Mouse (Mus musculus) cerebellum, postnatal 25 days (tissue): ENCODE measurements around the gene Dgat2.

Source experiments
- DNase-seq, 2 experiments: peaks; one replicate each; pipeline ENCODE4 v3.0.0; 2021; ENCODE audit warnings: mixed read lengths in 2 of 2

Dgat2 gene

DNA sequence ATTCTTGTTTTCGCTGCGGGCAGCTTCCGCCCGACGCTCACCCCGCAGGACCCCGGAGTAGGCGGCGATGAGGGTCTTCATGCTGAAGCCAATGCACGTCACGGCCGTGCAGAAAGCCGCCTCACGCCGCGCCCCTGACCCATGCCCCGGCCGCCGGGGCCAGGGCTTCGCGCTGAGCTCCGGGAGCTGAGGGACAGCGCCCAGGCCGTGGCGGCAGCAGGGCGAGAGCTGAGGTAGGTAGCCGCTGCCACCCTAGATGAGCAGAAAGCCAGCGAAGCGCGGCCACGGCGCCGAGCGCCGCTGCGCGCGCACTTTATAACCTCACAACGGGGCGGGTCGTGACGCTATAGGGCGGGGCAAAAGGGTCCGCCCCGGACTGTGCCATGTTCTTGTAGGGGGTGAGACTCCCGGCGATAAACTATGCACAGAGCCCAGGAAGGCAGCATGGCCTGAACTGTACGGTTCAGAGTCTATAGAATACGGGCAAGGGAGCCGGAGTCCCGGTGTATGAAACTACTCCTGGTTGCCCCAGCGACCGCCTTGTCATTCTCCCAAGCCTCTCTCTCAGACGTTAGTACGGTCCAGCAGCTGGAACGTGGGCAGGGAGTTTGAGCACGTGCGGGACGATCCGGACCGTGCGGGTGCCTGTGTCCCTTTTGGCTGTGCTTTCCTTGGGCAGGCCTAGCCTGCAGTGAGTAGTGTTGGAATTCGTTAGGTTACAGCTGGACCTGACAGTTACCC lies at the start of gene Dgat2:
Gene Dgat2 (minus strand): TSS at position 288 of the 741 bp plus-strand sequence.
- peak; percentile 95 to 97 for DNase-seq

DNA sequence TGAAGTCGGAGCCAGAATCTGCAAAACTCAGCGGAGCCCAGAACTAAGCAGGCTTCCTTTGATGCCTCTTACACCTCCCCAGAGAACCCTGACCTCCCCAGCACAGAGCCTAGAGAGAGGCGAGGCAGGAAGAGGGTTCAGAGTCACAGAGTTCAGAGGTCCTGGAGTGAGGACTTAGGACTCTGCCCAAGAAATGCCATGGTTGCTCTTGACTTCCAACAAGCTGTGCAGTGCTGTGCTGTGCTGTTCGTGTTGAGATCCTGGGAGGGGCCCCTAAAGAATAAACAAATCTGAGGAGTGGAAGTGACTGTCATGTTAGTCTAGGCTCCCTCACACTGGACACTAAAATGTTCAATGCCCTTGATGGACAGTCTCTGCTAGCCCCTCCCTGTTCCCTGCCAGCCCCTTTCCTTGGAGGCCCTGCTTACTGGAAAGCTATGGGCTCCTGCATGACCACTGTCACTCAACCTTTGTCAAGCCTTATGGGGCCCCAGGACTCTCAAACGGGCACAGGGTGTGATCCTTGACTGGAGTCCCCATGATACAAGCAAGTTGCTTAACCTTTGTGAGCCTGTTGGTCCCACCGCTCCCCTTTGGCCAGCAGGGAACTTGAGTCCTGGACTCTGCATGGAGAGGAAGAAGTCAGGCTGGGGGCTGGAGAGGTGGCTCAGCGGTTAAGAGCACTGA lies 47.7 kb upstream of the Dgat2 start:
- no peak for DNase-seq

DNA sequence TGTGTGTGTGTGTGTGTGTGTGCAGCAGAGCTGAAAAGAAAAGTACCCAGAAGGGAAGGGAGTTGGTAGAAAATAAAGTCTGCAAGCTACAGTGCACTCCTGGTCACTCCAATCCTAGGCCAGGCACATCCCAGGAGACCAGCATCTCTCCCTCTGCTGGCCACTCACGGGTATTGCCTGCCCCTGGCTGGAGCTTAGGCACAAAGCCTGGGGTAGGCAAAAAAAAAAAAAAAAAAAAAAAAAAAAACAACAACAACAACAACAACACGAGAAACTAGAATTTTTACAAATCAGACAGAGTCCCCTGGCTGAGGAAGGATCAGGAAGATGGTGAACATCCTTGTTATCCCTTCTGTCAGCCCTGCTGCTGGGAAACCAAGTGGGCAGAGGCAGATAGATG lies 46.9 kb upstream of the Dgat2 start:
- DNase-seq: peak; percentile 21 to 50

DNA sequence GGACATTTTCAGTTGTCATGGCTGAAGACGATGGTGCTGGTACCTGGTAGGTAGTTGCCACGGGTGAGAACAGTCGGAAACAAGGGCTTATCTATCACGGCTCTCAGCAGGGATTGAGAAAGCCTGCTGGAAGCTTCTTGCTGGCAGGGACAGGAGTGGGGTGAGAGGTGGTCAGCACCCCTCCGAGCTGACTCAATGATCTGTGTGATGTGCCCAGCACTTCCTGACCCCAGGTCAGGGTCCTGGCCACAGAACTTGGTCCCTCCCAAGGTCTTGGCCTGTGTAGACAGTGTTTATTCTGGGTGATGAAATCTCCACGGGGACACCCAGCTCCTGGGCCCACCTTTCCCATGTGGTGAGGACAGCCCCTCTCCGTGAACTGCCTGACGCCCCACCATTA lies 46.3 kb upstream of the Dgat2 start:
- no peak for DNase-seq

DNA sequence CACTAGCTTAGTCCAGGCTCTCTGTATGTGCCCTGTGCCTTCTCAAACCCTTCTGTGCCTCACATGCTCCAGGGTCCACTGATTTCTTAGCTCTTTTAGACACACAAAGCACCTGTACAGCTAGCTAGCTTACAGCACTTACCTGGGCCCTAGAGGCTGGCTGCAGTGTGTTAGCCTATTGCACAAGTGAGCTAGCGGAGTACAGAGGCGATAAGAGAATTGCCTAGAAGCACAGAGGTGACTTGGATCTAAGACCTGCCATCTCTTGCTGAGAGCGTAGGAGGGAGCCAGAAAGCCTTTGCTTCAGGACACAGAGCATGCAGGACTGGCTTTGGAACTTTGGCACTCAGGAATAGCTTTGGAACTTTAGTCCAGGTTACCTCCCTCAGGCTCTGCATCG lies 44.7 kb upstream of the Dgat2 start:
- DNase-seq: no peak

DNA sequence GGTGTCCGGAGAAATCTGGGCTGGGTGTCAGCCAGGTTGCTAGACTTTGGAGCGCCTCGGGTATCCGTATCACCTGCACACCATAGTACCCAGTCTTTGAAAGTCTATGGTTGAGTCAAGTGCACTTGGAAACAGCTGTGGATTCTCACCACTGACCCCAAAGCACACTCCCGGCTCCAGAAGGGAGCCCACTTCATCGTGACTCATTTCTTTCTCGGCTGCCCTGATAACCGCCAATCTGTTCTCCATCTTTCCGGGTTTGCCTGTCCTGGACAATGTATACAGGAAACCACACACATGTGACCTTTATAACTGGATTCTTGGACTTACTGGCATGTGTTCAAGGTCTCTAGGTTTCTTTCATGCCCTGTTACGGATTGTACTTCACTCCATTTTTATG lies 44.1 kb upstream of the Dgat2 start:
- no peak for DNase-seq

DNA sequence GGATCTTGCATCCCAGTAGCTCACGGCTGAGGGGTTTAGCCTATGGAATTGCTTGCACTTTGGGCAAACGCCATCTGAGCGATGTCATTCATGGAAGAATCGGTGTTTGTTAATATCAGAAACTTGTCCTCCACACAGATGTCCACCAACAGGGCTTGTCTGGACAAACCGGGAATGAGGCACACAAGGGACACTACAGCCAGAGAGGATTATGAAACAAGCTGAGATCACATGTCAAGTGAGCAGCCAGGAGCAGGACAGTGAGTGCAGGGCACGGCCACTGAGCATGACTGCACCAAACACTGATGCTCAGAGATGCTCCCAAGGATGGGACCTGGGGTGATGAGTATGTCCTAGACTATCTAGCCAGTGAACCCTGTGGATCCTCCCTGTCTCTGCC lies 42.9 kb upstream of the Dgat2 start:
- no peak for DNase-seq

DNA sequence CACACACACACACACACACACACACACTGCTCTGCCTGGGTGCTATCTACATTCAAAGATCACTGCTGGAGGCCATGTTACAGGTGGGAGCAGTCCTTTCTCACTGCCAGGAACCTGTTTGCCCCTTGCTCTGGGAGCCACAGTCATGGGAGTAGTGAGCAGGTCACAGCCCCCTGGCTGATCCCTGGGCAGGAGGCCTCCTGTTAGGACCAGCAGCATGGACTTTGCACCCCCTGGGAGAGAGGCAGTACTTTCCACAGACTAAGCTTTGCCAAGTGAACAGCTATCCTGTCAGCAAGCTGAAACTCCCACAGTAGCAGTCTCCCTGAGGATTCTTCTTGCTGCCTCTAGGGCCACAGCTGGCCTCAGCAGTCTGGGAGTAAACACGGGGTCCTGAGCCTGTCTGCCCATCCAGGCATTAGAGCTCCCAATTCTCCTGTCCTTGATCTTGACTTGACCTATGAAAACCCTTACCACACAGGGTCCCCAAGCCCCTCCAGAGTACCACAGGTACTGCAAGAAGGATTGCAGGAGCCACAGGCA lies 42.2 kb upstream of the Dgat2 start:
- no peak for DNase-seq

DNA sequence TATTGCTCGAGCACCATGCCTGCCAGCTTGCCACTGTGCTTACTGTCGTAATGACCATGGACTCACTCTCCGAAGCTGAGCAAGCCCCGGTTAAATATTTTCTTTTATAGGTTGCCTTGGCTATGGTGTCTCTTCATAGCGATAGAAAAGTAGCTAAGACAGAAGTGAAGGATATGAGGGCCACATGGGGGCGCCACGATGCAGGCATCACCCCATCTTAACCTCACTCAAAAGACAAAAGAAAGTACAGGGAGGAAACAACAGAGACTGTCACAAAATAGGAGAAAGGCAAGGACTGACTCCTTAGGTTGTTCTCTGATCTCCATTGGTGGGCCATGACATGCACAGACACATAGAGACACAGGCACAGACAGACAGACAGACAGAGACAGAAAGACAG lies 41.7 kb upstream of the Dgat2 start:
- peak in 1 of 2 experiments; percentile 17 for DNase-seq

DNA sequence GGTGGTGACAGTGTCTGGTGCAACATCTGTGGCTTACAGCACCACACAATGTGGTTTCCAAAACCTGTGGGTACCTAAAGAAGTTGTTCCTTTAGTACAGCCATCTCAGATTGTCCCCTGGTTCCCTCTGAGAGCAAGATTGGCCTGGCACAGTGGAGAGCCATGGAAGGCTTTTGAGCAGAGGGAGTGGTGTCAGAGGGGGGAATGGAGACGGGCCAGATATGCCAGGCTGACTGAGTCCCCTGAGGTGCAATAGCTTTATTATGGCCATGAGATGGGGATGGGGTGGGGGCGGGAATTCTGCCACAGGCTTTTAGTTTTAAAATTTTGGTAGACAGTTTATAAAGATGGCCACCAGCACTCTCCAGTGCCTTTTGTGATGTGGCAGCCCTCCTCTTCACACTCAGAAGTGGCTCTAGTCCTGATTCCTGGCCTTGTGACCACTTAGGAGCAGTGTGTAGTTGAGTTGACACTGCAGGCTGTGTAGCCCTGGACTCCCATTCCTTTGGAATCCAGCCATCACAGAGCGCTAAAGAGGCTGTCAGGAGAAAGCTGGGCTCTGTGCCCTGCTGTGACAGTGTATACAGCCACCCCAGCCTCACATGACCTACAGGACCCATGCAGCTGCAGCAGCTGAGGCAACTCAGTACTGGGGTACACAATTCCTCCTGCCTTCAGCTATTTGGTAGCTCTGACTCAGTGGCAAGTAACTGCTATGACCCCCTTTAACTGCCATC lies 35.0 kb upstream of the Dgat2 start:
- DNase-seq: peak in 1 of 2 experiments; percentile 15

DNA sequence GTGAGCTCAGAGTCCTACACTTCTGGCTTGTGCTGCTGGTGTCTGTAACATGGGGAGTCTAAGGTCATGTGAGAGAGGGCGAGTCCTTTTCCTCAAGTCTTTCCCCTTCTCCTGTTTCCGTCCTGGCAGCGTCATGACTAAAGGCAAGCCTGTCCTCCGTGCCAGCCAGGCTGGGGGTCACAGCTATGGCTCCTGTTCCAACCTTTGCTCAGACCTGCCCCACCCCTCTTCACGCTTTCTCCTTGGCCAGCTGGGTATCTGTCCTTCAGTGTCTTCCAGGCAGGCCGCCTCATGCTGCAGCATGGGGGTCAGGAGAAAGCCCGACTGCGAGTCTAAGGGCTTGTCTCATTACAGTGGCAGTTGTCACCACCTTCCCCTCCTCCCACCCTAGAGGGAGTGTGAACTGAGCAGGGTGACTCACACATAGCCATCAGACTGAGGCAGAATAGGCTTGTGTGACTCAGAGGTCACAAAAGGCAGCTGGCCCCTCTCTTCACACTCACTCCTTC lies 32.9 kb upstream of the Dgat2 start:
- DNase-seq: no peak

DNA sequence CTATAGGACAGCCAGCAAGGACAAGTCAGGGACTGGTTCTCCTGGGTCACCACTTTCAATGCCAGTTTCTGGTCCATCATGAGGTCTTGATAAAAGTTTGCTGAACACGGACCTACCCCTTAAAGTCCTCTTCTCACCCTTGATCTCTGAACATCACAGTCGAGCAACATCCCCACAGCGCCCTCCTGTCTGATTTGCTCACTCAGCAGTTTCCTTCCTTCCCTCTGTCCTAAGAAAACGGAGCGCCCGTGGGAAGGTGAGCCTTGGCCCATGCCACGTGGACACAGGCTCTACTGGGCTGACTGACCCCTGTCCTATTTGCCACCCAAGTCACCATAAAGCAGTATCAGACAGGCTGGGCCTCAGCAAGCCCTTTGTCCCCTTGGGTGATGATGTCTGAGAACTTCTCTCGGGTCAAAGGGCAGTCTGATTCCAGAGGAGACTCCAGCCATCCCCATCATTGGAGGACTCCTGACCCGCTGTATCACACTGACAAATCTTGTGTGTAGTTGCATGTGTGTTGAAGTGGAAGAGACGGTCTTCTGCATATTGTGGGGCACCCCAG lies 32.2 kb upstream of the Dgat2 start:
- no peak for DNase-seq

DNA sequence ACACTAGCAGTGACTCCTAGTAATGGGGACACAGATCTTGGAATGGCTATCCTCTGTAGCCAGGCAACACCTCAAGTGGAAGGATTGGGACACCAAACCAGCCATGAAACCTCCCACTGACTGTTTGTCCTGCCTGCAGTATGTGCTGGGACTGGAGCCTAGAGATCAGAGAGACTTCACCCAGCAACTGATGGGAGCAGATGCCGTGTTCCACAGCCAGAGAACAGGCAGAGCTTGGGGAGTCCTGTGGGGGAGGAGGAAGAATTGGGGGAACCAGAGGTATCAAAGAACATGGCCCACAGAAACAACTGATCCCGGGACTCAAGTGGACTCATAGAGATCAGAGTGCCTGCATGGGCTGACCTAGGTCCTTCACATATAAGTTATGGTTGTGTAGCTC lies 31.2 kb upstream of the Dgat2 start:
- DNase-seq: no peak

DNA sequence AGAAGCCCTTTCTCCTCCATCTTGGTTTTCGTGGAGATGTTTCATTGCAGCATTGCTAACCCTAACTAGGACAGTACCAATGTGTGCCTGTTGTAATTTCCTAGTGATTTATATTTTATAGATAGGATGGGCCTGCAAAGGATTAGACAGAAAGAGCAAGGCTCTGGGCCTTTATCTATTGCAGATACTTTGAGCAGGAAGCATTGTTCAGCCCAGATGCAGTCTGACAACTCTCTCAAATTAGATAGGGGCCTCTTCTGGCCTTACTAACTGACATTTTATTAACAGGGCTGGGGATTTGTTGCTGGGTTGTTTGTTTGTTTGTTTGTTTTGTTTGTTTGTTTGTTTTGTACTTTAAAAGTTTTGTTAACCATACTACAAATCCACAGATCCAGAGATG lies 30.5 kb upstream of the Dgat2 start:
- DNase-seq: no peak

DNA sequence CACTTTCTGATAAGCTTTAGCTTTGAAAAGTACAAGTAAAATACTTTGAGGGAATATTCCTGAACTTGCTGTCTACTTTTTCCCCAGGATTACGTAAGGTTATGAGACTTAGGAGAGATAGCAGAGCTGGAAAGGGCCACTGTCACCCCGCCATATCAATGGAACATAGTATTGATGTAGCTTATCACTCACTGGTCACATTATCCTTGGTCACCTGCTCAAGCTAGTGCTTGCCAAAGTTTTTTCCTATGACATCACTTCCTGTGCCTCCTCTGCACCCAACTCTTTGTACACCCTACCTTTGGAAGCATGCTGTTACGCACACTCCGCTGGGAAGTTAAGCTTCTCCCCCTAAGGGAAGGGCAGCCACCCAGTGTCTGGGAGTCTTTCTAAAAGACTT lies 26.2 kb upstream of the Dgat2 start:
- no peak for DNase-seq

DNA sequence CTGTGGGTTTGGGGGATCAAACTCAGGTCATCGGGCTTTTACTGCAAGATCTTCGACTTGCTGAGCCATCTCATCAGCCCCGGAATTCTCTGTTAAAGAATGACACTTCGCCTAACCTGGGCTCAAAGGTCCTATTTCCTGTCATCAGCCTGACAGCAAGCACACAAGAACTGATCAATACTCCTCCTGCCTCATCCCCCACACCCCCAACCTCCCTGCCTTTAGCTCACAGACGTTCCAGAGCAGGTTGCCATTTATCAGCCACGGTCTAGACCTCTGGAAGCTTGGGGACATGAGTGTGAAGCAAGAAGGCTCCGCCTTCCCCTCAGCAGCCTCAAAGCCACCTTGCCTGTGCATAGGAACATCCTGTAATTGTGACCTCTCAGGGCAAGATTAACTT lies 23.8 kb upstream of the Dgat2 start:
- DNase-seq: no peak

DNA sequence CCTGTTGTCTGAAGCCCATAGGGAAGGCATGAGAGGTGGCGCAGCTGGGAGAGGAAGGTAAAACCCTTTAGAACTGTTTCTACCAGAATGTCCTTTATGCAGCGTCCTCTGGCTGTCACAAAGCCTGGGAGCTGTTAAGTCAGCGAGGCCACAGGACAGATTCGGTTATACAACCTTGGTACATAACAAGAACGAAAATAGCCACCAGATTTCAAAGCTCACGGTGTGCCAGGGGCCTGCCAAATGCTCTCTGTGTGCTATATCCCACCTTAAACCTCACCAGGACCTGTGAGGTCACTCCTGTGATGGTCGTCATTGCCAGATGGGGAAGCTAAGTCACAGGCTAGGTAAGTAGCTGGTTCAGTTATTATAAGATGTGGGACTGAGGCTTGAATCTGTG lies 19.6 kb upstream of the Dgat2 start:
- no peak for DNase-seq

DNA sequence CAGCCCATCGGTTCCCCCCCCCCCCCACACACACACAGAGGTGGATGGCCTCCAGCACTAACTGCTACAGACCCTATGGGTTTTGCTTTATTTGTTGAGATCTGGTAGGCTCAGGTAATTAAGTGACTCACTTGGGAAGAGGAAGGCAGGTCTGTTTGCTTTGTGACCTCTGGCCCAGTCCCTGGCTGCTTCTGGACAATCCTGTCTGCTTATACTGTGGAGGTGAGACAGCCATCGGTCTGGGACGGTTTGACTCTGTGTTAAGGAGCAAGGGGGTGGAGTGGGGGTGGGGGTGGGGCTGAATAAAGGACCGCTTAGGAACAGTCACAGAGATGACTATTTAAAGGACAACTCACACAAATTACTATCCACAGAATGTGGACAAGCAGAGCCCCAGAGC lies 17.8 kb upstream of the Dgat2 start:
- no peak for DNase-seq

DNA sequence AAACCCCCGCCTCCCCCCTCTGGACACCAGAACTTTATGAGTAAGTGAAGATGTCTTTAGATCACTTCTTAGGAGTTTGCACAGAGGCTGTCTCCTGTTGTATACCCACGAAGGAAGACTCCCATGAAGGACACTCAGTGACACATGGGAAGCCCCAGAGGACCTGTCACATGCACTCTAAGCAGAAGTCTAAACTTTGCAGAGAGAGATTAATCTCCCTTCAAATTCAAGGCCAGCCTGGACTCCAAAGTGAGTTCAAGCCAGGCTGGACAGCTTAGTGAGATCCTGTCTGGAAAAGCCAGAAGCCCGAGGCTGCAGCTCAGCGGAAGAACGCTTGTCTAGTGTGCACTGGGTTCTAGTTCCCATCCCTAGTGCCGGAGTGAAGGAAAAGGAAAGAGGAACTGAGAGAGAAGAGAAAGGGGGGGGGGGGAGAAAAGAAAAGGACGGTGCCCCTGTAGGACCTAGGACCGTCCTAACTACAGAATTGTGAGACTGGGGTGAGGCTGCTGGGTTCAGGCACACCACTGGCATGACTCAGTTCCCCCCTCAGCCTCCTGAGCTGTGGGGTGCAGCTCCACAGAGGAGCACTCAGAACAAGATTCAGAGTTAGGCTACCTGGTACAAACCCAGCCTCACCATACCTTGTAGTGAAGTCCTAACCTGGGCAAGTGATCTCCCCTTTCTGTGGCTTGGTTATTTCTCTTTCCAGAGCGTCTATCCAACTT lies 17.1 kb upstream of the Dgat2 start:
- no peak for DNase-seq

DNA sequence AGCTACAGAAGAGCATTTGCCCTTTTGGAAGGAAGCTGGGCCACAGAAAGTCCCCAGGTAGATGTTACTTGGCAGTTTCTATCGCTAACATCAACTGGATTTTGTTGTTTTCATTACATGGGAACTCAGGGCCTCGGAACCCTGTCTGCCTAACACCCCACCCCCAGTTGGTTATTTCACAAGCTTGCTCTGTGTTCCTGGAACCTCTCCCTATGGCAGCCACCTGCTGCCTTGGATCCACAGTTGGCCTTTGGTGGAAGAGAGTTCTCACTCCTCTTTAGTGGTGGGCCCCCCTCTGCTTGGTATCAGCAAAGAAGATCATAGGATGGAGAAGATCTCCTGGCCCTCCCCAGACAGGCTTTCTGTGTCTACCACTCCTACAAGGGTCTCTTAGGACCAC lies 16.3 kb upstream of the Dgat2 start:
- no peak for DNase-seq

DNA sequence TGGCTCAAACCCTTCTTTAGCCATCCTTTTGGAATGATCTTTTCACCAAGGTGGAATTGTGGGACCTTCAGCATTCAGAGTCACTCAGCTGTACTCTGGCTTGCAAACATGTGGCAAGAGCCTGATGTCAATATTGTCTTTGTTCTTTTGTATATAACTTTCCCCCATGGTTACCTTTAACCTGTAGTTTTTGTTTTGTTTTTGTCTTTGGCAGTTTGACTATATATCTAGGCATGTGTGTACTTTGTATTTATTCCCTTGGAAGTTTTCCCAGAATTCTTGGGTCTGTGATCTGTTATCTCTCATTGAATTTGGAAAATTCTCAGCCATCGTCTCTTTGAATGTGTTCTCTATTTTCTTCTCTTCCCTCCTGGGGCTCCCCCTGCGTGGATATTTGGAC lies 12.0 kb upstream of the Dgat2 start:
- no peak for DNase-seq

DNA sequence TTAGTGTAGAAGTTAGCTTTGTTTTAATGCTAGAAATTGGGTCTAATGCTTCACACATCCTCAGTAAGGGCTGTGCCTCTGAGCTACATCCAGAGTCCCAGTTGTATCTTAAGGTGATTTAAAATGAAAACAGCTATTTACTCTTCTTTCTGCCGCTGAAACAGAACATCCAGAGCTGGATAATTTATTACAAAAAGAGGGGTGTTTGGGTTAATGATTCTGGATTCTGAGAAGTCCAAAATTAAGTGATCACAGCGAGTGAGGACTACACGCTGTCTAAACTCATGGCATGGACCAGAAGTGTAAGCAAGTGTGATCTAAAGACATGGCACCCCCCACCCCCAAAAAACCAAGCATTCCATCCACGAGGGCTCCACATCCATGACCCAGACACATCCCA lies 11.4 kb upstream of the Dgat2 start:
- no peak for DNase-seq

DNA sequence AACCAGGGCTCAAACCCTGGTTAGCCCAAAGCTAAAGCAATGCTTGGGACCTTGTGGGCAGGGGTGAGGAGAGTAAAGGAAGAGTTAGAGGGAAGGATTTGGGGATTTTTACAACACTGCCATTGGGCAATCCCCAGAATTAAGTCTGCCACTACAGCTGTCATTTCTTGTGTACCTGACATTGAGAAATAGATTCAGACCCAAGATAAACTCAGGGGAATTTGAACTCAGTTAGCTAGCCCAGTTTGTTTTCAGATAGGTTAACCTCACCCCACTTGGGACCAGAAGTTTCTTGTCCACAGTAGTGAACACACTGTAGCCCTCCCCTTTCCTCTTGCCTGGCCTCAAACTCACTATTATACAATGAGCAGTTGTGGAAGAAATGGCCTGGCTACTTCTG lies 8.9 kb upstream of the Dgat2 start:
- DNase-seq: no peak
